In the genomic region with DNA sequence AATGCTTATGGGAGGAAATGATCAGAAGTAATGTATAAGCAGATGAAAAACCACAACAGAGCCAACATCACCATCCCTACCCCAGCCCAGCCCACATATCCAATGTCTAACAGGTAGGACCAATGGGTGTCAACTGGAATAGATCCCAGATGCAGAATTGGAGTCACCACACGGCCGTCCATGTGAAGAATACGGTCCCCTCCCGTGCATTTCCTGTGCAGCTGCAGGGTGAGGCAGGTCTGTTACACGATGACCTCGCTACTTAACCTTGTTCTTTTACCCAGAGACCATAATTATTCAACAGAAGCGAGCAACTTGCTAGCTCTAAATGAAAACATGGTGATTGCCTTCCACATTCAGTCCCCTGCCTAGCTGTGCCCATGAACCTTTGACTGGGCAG, we compare ENCODE assay signal across 16 mouse cellular contexts. TPM values are rescaled to one million over a fixed set of nuclear protein-coding genes. Genes with fewer than 3 reads are reported as not detected.
DNase-seq lines count a peak whose midpoint lies in the region; ATAC-seq and TF ChIP-seq lines count a peak whose summit lies in the region.
"Had no signal": no experiment of that assay in that cellular context is flagged by ENCODE, and none has a peak within 500 bp of the region (broad histone marks: within the 10 kb centered on the region; RNA-seq: fewer than 3 reads in every experiment).

No protein-coding gene starts in this region.

- no peak overlapping the region for H3K27ac ChIP-seq in kidney, embryonic 14.5 days (ENCODE audit: low read depth, low read length)
- H3K27ac ChIP-seq: layer of hippocampus, adult 2 months; limb, embryonic 12.5 days; liver, embryonic 15.5 days; midbrain, embryonic 12.5 days had no signal

- no peak overlapping the region for H3ac ChIP-seq in myocyte (ENCODE audit: control insufficient read depth, insufficient read length)

- no peaks in the 10 kb centered on the region for H3K27me3 ChIP-seq in kidney, embryonic 14.5 days (ENCODE audit: control insufficient read depth, insufficient read depth, low read length)
- H3K27me3 ChIP-seq in myocyte (ENCODE audit: control insufficient read depth, insufficient read depth, insufficient read length) = no peaks in the 10 kb centered on the region
- H3K27me3 ChIP-seq: limb, embryonic 12.5 days; midbrain, embryonic 12.5 days had no signal

- H3K9ac ChIP-seq in kidney, embryonic 14.5 days (ENCODE audit: low read depth, low read length) = no peak overlapping the region
- H3K9ac ChIP-seq: limb, embryonic 12.5 days; liver, embryonic 15.5 days; midbrain, embryonic 12.5 days had no signal

- ATAC-seq in kidney, embryonic 14.5 days (ENCODE audit: low FRiP score, low TSS enrichment) = no peak
- ATAC-seq in frontal cortex, adult (ENCODE audit: low TSS enrichment) = no peak
- ATAC-seq: inflammation-experienced regulatory T-cells, adult 6 months had no signal

- H3K9me3 ChIP-seq in kidney, embryonic 14.5 days (ENCODE audit: control insufficient read depth, low read length) = no peaks in the 10 kb centered on the region; the same call in 1 of the 2 replicates
- H3K9me3 ChIP-seq: G1E; limb, embryonic 12.5 days; liver, embryonic 15.5 days; midbrain, embryonic 12.5 days had no signal

- no peaks in the 10 kb centered on the region for H3K36me3 ChIP-seq in kidney, embryonic 14.5 days (ENCODE audit: control insufficient read depth, insufficient read depth, low read length)
- no peaks in the 10 kb centered on the region for H3K36me3 ChIP-seq in myocyte (ENCODE audit: control insufficient read depth, insufficient read depth)
- H3K36me3 ChIP-seq: G1E; limb, embryonic 12.5 days; liver, embryonic 15.5 days; midbrain, embryonic 12.5 days had no signal

- no peak for TF ChIP-seq POLR2A in myocyte (IDR thresholded peaks at IDR 0.05; ENCODE audit: insufficient read length, low read depth)

- no peaks in the 10 kb centered on the region for H3K79me2 ChIP-seq in myocyte (ENCODE audit: control insufficient read depth, insufficient read depth)

- peaks cover 7% of the 10 kb centered on the region; the same call in 1 of the 2 replicates for H3K4me1 ChIP-seq in kidney, embryonic 14.5 days (ENCODE audit: control insufficient read depth, insufficient read depth, low read length)
- H3K4me1 ChIP-seq: midbrain, embryonic 12.5 days had no signal

- no peak overlapping the region for H3K4me2 ChIP-seq in kidney, embryonic 14.5 days (replicated peaks; ENCODE audit: low read depth, low read length)
- peak overlapping the region; percentile 40 for H3K4me2 ChIP-seq in myocyte (ENCODE audit: low read depth)
- H3K4me2 ChIP-seq: limb, embryonic 12.5 days; liver, embryonic 15.5 days; midbrain, embryonic 12.5 days had no signal

- 16% methylated on average over 7 of the region's 7 CpGs for WGBS in kidney, embryonic 14.5 days

- peak; percentile 27 for DNase-seq in adrenal gland, adult 2 months
- DNase-seq in adrenal gland, postnatal 25 days = no peak
- peak; percentile 28 for DNase-seq in kidney, adult 18-20 months
- peak; percentile 40 for DNase-seq in MN1 (ENCODE audit: low spot score)
- no peak for DNase-seq in cerebellum, postnatal 14 days
- DNase-seq: cerebellum, adult 2 months; right cerebral cortex, postnatal 25 days had no signal

- H3K4me3 ChIP-seq in kidney, embryonic 14.5 days (ENCODE audit: low read length) = no peak overlapping the region
- no peak overlapping the region for H3K4me3 ChIP-seq in myocyte
- H3K4me3 ChIP-seq: layer of hippocampus, adult 2 months; limb, embryonic 12.5 days; liver, embryonic 15.5 days; midbrain, embryonic 12.5 days had no signal

TF ChIP-seq in myocyte, 11 proteins besides CTCF, POLR2A, EP300 and RAD21:
- TF ChIP-seq E2F4 (IDR thresholded peaks at IDR 0.05; ENCODE audit: insufficient read depth) (no peak), SRF (IDR thresholded peaks at IDR 0.05; ENCODE audit: control insufficient read depth, insufficient read length, low read depth) (no peak), MAX (IDR thresholded peaks at IDR 0.05; ENCODE audit: low read depth) (no peak), POLR2AphosphoS2 (IDR thresholded peaks at IDR 0.05; ENCODE audit: insufficient read length, low read depth) (no peak), TCF12 (IDR thresholded peaks at IDR 0.05; ENCODE audit: insufficient read depth, poor library complexity, severe bottlenecking) (no peak), TCF3 (IDR thresholded peaks at IDR 0.05; ENCODE audit: insufficient read length, low read depth) (no peak), MYOD1 (IDR thresholded peaks at IDR 0.05; ENCODE audit: control insufficient read depth in 1 of 3, insufficient read length in 2 of 3, low read depth in 2 of 3) (peak in 1 of 3 experiments; percentile 45), USF1 (IDR thresholded peaks at IDR 0.05; ENCODE audit: low read depth) (no peak)

RNA-seq across cellular contexts. Expression of a gene that starts 23.4 kb away (rescaled TPM):
- 10 to 100 TPM; 39.7 to 55.6 TPM for total RNA-seq in adrenal gland, adult 2 months (2021)
- polyA plus RNA-seq in adrenal gland, adult 2 months (2012; rRNA removed) = 53.3 and 76.1 TPM in 2 replicates
- total RNA-seq in adrenal gland, postnatal 25 days (2021) = 56.1 and 56.7 TPM in 2 replicates
- 8.2 and 10.2 TPM in 2 replicates for polyA plus RNA-seq in kidney, embryonic 14.5 days (2014; fragmentation: Nextera tagmentation; extraction: Ambion mirVana)
- 11.2 TPM for polyA plus RNA-seq in myocyte (2012; fragmentation: generic; extraction: Trizol)

Comparison
In these comparisons a context has a peak if more than half of its experiments do, and no peak if none do; other contexts are left out.
1. DNase-seq: peak in adrenal gland, adult 2 months (single experiment), kidney, adult 18-20 months (single experiment) and MN1 (single experiment); none in adrenal gland, postnatal 25 days (single experiment) and cerebellum, postnatal 14 days (0 of 2).